In genomic region chr13:21264366-21264765, GRCm38 (mm10) we compare ENCODE assay signal across 9 mouse cellular contexts. TPM values are rescaled to one million over a fixed set of nuclear protein-coding genes. Genes with fewer than 3 reads are reported as not detected.
DNase-seq lines count a peak whose midpoint lies in the region; ATAC-seq and TF ChIP-seq lines count a peak whose summit lies in the region.
"Had no signal": no experiment of that assay in that cellular context is flagged by ENCODE, and none has a peak within 500 bp of the region (broad histone marks: within the 10 kb centered on the region; RNA-seq: fewer than 3 reads in every experiment).

No protein-coding gene starts in this region.

- H3K36me3 ChIP-seq in megakaryocyte, embryonic 14.5 days (replicated peaks; ENCODE audit: low read length), result no peaks in the 10 kb centered on the region
- no peaks in the 10 kb centered on the region for H3K36me3 ChIP-seq in heart, embryonic 16.5 days (ENCODE audit: control insufficient read depth, insufficient read depth)
- H3K36me3 ChIP-seq in liver, embryonic 16.5 days (ENCODE audit: control insufficient read depth, insufficient read depth), result no peaks in the 10 kb centered on the region

- no peak for TF ChIP-seq POLR2A in cerebellum, adult 2 months (IDR thresholded peaks at IDR 0.05; ENCODE audit: borderline replicate concordance, insufficient read depth, low read length)

- peak overlapping the region; percentile 62 for H3K4me2 ChIP-seq in heart, embryonic 16.5 days (ENCODE audit: low read depth, low read length)
- peak overlapping the region; percentile 54 for H3K4me2 ChIP-seq in liver, embryonic 16.5 days (ENCODE audit: low read depth, low read length)

- WGBS in cerebellum, adult 2 months, result 11% methylated on average over 11 of the region's 11 CpGs
- 2% methylated on average over 11 of the region's 11 CpGs for WGBS in heart, embryonic 16.5 days
- 2% methylated on average over 11 of the region's 11 CpGs for WGBS in liver, embryonic 16.5 days (ENCODE audit: insufficient replicate concordance)

- H3K9me3 ChIP-seq in megakaryocyte, embryonic 14.5 days, result peaks cover 10% of the 10 kb centered on the region
- H3K9me3 ChIP-seq in heart, embryonic 16.5 days (replicated peaks; ENCODE audit: control insufficient read depth, low read length), result no peaks in the 10 kb centered on the region
- H3K9me3 ChIP-seq in liver, embryonic 16.5 days (replicated peaks; ENCODE audit: control insufficient read depth, low read length), result no peaks in the 10 kb centered on the region

- ATAC-seq in megakaryocyte, adult 5-6 weeks (ENCODE audit: poor library complexity, severe bottlenecking), result no peak
- no peak for ATAC-seq in heart, embryonic 16.5 days (replicated peaks; ENCODE audit: extremely low read depth, insufficient read depth, low FRiP score)
- no peak for ATAC-seq in liver, embryonic 16.5 days (ENCODE audit: low read depth)

- peak in 1 of 2 experiments; percentile 32 for DNase-seq in cerebellum, adult 2 months
- no peak for DNase-seq in cerebellum, adult 8-10 months
- DNase-seq in urinary bladder, adult 2 months (ENCODE audit: low spot score), result no peak
- DNase-seq in thymus, postnatal 25 days, result no peak

- no peaks in the 10 kb centered on the region for H3K4me1 ChIP-seq in cerebellum, adult 2 months (ENCODE audit: control insufficient read depth, insufficient read depth, low read length)
- peaks cover 36% of the 10 kb centered on the region for H3K4me1 ChIP-seq in megakaryocyte, embryonic 14.5 days
- H3K4me1 ChIP-seq in heart, embryonic 16.5 days (ENCODE audit: control insufficient read depth, insufficient read depth, low read length), result no peaks in the 10 kb centered on the region
- no peaks in the 10 kb centered on the region for H3K4me1 ChIP-seq in liver, embryonic 16.5 days (ENCODE audit: control insufficient read depth, low read depth, low read length)

- no peak overlapping the region for H3K27ac ChIP-seq in cerebellum, adult 2 months (ENCODE audit: insufficient read depth, low read length)
- no peak overlapping the region for H3K27ac ChIP-seq in heart, embryonic 16.5 days (ENCODE audit: low read length)
- no peak overlapping the region for H3K27ac ChIP-seq in liver, embryonic 16.5 days (ENCODE audit: low read length)

- H3K9ac ChIP-seq in heart, embryonic 16.5 days (ENCODE audit: low read length), result no peak overlapping the region
- no peak overlapping the region for H3K9ac ChIP-seq in liver, embryonic 16.5 days (ENCODE audit: low read depth, low read length)

- H3K4me3 ChIP-seq in cerebellum, adult 2 months (replicated peaks; ENCODE audit: insufficient read depth, low read depth, low read length), result peak overlapping the region; percentile 46
- peak overlapping the region; percentile 84 for H3K4me3 ChIP-seq in megakaryocyte, embryonic 14.5 days (replicated peaks)
- H3K4me3 ChIP-seq in heart, embryonic 16.5 days (ENCODE audit: low read length), result peak overlapping the region; percentile 44
- H3K4me3 ChIP-seq in liver, embryonic 16.5 days (ENCODE audit: low read depth, low read length), result peak overlapping the region; percentile 54

- peaks cover 1% of the 10 kb centered on the region; the same call in 1 of the 2 replicates for H3K27me3 ChIP-seq in cerebellum, adult 2 months (ENCODE audit: control insufficient read depth, insufficient read depth, low read length)
- H3K27me3 ChIP-seq in megakaryocyte, embryonic 14.5 days (replicated peaks), result peaks cover 31% of the 10 kb centered on the region
- no peaks in the 10 kb centered on the region for H3K27me3 ChIP-seq in heart, embryonic 16.5 days (ENCODE audit: control insufficient read depth, insufficient read depth, low read length)
- H3K27me3 ChIP-seq in liver, embryonic 16.5 days (ENCODE audit: control insufficient read depth, insufficient read depth, low read depth, low read length), result no peaks in the 10 kb centered on the region; the same call in 1 of the 2 replicates

- TF ChIP-seq CTCF in cerebellum, adult 2 months (IDR thresholded peaks at IDR 0.05; ENCODE audit: borderline replicate concordance, insufficient read depth, low read depth, low read length), result no peak

RNA-seq across cellular contexts. Expression of gene Gpx5, which starts 28.2 kb away (rescaled TPM):
- not detected in 2 replicates for polyA plus RNA-seq in cerebellum, adult 2 months (2012; rRNA removed)
- polyA plus RNA-seq in megakaryocyte, embryonic 14.5 days (2012; ENCODE audit: insufficient read depth, low replicate concordance), result not detected in 2 replicates
- total RNA-seq in megakaryocyte, adult 5-6 weeks (2015), result not detected in 2 replicates
- total RNA-seq in megakaryocyte, adult 5-6 weeks (2017), result not detected in 2 replicates
- polyA plus RNA-seq in heart, embryonic 16.5 days (2015; fragmentation: Nextera tagmentation; extraction: Ambion mirVana), result not detected in 2 replicates
- polyA plus RNA-seq in liver, embryonic 16.5 days (2015; fragmentation: Nextera tagmentation; extraction: Ambion mirVana), result not detected in 2 replicates
- polyA plus RNA-seq in urinary bladder, adult 2 months (2012; rRNA removed), result 0.10 TPM in 1 of 2 replicates, not detected in the other
- total RNA-seq: layer of hippocampus, adult 8-10 months had no signal

RNA-seq across cellular contexts. Expression of gene Gpx6, which starts 47.6 kb away (rescaled TPM):
- 0.25 and 0.33 TPM in 2 replicates for polyA plus RNA-seq in cerebellum, adult 2 months (2012; rRNA removed)
- polyA plus RNA-seq in megakaryocyte, embryonic 14.5 days (2012; ENCODE audit: insufficient read depth, low replicate concordance), result not detected in 2 replicates
- not detected in 2 replicates for total RNA-seq in megakaryocyte, adult 5-6 weeks (2015)
- not detected in 2 replicates for total RNA-seq in megakaryocyte, adult 5-6 weeks (2017)
- polyA plus RNA-seq in heart, embryonic 16.5 days (2015; fragmentation: Nextera tagmentation; extraction: Ambion mirVana), result 0.21 TPM in 1 of 2 replicates, not detected in the other
- not detected in 2 replicates for polyA plus RNA-seq in liver, embryonic 16.5 days (2015; fragmentation: Nextera tagmentation; extraction: Ambion mirVana)
- polyA plus RNA-seq in urinary bladder, adult 2 months (2012; rRNA removed), result not detected in 2 replicates
- total RNA-seq: layer of hippocampus, adult 8-10 months had no signal
